Mouse (Mus musculus) heart, adult 18-20 months (tissue): ENCODE data around the gene Nckap5l. TPM values are rescaled to one million over a fixed set of nuclear protein-coding genes. Genes with fewer than 3 reads are reported as not detected.

Experiments used
- DNase-seq, 2 experiments: peaks; one replicate each; pipeline ENCODE4 v3.0.0; 2021 to 2022; ENCODE audit warnings: mixed read lengths in 1 of 2
- long read RNA-seq, 2 experiments: library from polyadenylated mRNA; stranded (forward); transcript quantifications; one replicate each; pipeline ENCODE4 v2.0.0; 2021
- total RNA-seq, 2 experiments: library from RNA; stranded (reverse); gene quantifications; 2 replicates each; pipeline ENCODE4 v1.2.3; 2021

Gene Nckap5l
- 1 to 10 TPM; 2.5 to 3.8 TPM for total RNA-seq
- long read RNA-seq, experiment 1, partial matches to known transcripts, result 0 of 1 reads
- long read RNA-seq, experiment 1, other reads (novel, unspliced or antisense), result 1 of 1 reads
- long read RNA-seq, experiment 2, result 0 reads

- peak; percentile 94 to 95 for DNase-seq
These were observed at the start of gene Nckap5l for GRCm38 (mm10) chr15:99457606-99458401. Nckap5l (minus strand) TSS chr15:99457748.

GRCm38 (mm10) chr15:99505324-99506095 lies 48.0 kb upstream of the Nckap5l start:
- DNase-seq, result no peak

GRCm38 (mm10) chr15:99503256-99503655 lies 45.7 kb upstream of the Nckap5l start:
- no peak for DNase-seq

- DNase-seq, result no peak
These were observed 44.8 kb upstream of the Nckap5l start for GRCm38 (mm10) chr15:99502311-99502831.

GRCm38 (mm10) chr15:99501292-99502260 lies 44.0 kb upstream of the Nckap5l start:
- no peak for DNase-seq

GRCm38 (mm10) chr15:99500320-99500719 lies 42.8 kb upstream of the Nckap5l start:
- DNase-seq, result no peak

- DNase-seq, result no peak
These were observed 42.2 kb upstream of the Nckap5l start for GRCm38 (mm10) chr15:99499726-99500125.

GRCm38 (mm10) chr15:99498781-99499180 lies 41.2 kb upstream of the Nckap5l start:
- peak; percentile 42 to 47 for DNase-seq

GRCm38 (mm10) chr15:99498356-99498755 lies 40.8 kb upstream of the Nckap5l start:
- DNase-seq, result no peak

- DNase-seq, result peak; percentile 82
These were observed 40.1 kb upstream of the Nckap5l start for GRCm38 (mm10) chr15:99497527-99498242.

- DNase-seq, result peak; percentile 48 to 67
These were observed 39.5 kb upstream of the Nckap5l start for GRCm38 (mm10) chr15:99497061-99497460.

GRCm38 (mm10) chr15:99484745-99485144 lies 27.2 kb upstream of the Nckap5l start:
- DNase-seq, result no peak

- no peak for DNase-seq
These were observed 18.3 kb upstream of the Nckap5l start for GRCm38 (mm10) chr15:99475814-99476213.

- peak; percentile 91 to 92 for DNase-seq
These were observed 17.0 kb upstream of the Nckap5l start, which contains the start of gene Bcdin3d for GRCm38 (mm10) chr15:99474576-99474926. Bcdin3d (minus strand) TSS chr15:99474730.

GRCm38 (mm10) chr15:99473801-99474575 lies 16.4 kb upstream of the Nckap5l start:
- DNase-seq, result peak; percentile 74 to 77

GRCm38 (mm10) chr15:99472972-99473371 lies 15.4 kb upstream of the Nckap5l start:
- DNase-seq, result no peak

- DNase-seq, result no peak
These were observed 14.1 kb upstream of the Nckap5l start for GRCm38 (mm10) chr15:99471677-99472063.

- DNase-seq, result peak; percentile 70 to 80
These were observed 13.6 kb upstream of the Nckap5l start for GRCm38 (mm10) chr15:99470971-99471676.

GRCm38 (mm10) chr15:99470224-99470761 lies 12.7 kb upstream of the Nckap5l start:
- peak; percentile 74 to 76 for DNase-seq
